Comparison of ENCODE assay signal across 39 mouse cellular contexts in the genomic region with DNA sequence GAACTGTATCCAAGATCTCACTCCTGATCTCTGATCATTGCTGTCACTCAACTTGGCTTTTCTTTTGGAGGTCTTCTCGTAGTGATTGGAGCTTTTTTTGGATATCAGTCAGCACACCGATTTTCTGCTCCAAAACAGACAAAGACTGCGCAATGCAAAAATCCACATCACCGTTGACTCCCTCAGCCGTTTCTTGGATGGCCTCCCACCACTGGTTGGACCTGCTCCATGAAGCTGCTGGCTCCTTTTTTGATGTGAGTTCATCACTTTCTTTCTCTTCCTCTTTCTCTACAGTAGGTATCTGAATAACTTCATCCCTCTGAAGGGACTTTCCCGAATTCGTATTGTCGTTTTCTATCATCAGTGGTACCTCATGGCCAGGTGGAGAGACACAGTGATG. TPM values are rescaled to one million over a fixed set of nuclear protein-coding genes. Genes with fewer than 3 reads are reported as not detected.
DNase-seq lines count a peak whose midpoint lies in the region; ATAC-seq and TF ChIP-seq lines count a peak whose summit lies in the region.
"Had no signal": no experiment of that assay in that cellular context is flagged by ENCODE, and none has a peak within 500 bp of the region (broad histone marks: within the 10 kb centered on the region; RNA-seq: fewer than 3 reads in every experiment).

No protein-coding gene starts in this region.

- WGBS in hindbrain, postnatal 0 days = 78% methylated on average over 8 of the region's 8 CpGs
- 95% methylated on average over 8 of the region's 8 CpGs for WGBS in hindbrain, embryonic 12.5 days

- H3K4me3 ChIP-seq in hindbrain, postnatal 0 days (ENCODE audit: low read length) = no peak overlapping the region
- no peak overlapping the region for H3K4me3 ChIP-seq in hindbrain, embryonic 12.5 days
- H3K4me3 ChIP-seq: forebrain, embryonic 12.5 days; midbrain, embryonic 12.5 days; myocyte; neural tube, embryonic 12.5 days; stomach, embryonic 15.5 days had no signal

- ATAC-seq in hindbrain, postnatal 0 days = no peak
- ATAC-seq in hindbrain, embryonic 12.5 days (ENCODE audit: low FRiP score) = no peak
- ATAC-seq in erythroblast, adult 5-6 weeks (replicated peaks; ENCODE audit: low FRiP score, poor library complexity, severe bottlenecking) = no peak
- ATAC-seq: forebrain, postnatal 0 days; intestine, embryonic 16.5 days had no signal

- H3K27me3 ChIP-seq in hindbrain, postnatal 0 days (ENCODE audit: insufficient read depth, low read length) = no peaks in the 10 kb centered on the region
- no peaks in the 10 kb centered on the region for H3K27me3 ChIP-seq in hindbrain, embryonic 12.5 days
- H3K27me3 ChIP-seq: forebrain, embryonic 12.5 days; midbrain, embryonic 12.5 days; neural tube, embryonic 12.5 days; stomach, embryonic 15.5 days had no signal

- no peak overlapping the region for H3K27ac ChIP-seq in hindbrain, postnatal 0 days
- H3K27ac ChIP-seq in hindbrain, embryonic 12.5 days = no peak overlapping the region
- H3K27ac ChIP-seq: forebrain, embryonic 12.5 days; liver, embryonic 14.5 days; midbrain, embryonic 12.5 days; neural tube, embryonic 12.5 days; stomach, embryonic 15.5 days had no signal

- TF ChIP-seq CTCF in hindbrain, postnatal 0 days (IDR thresholded peaks at IDR 0.05; ENCODE audit: low read depth) = no peak

- H3K9ac ChIP-seq in hindbrain, postnatal 0 days (replicated peaks; ENCODE audit: low read length) = no peak overlapping the region
- no peak overlapping the region for H3K9ac ChIP-seq in hindbrain, embryonic 12.5 days
- H3K9ac ChIP-seq: forebrain, embryonic 12.5 days; forebrain, postnatal 0 days; liver, embryonic 14.5 days; midbrain, embryonic 12.5 days; neural tube, embryonic 12.5 days; stomach, embryonic 15.5 days had no signal

- H3K9me3 ChIP-seq in hindbrain, postnatal 0 days (ENCODE audit: low read length) = peaks cover 2% of the 10 kb centered on the region; the same call in 1 of the 2 replicates
- no peaks in the 10 kb centered on the region for H3K9me3 ChIP-seq in hindbrain, embryonic 12.5 days (replicated peaks)
- H3K9me3 ChIP-seq: forebrain, embryonic 12.5 days; midbrain, embryonic 12.5 days; stomach, embryonic 15.5 days had no signal

- H3K36me3 ChIP-seq in hindbrain, postnatal 0 days (ENCODE audit: insufficient read depth, low read length) = no peaks in the 10 kb centered on the region
- no peaks in the 10 kb centered on the region for H3K36me3 ChIP-seq in hindbrain, embryonic 12.5 days
- H3K36me3 ChIP-seq: forebrain, embryonic 12.5 days; G1E; midbrain, embryonic 12.5 days; neural tube, embryonic 12.5 days; stomach, embryonic 15.5 days had no signal

- DNase-seq in adrenal gland, postnatal 10 days = peak; percentile 20
- no peak for DNase-seq in adrenal gland, postnatal 36 days
- peak; percentile 16 for DNase-seq in gastrocnemius, postnatal 10 days
- DNase-seq in gastrocnemius, postnatal 25 days = no peak
- peak; percentile 7 for DNase-seq in hindbrain, postnatal 0 days (ENCODE audit: low spot score)
- peak; percentile 43 for DNase-seq in Muller cell, postnatal 12 days (ENCODE audit: inconsistent ontology term)
- DNase-seq: cerebellum, adult 9-11 months; forebrain, postnatal 0 days; kidney, adult 9 months; kidney, postnatal 10 days; layer of hippocampus, postnatal 36 days; liver; lung, adult 2 months; lung, postnatal 10 days; right cerebral cortex, postnatal 25 days; thymus, adult 18-20 months; thymus, postnatal 25 days had no signal

- H3K4me1 ChIP-seq in hindbrain, postnatal 0 days (ENCODE audit: insufficient read depth, low read length) = no peaks in the 10 kb centered on the region
- H3K4me1 ChIP-seq in hindbrain, embryonic 12.5 days = no peaks in the 10 kb centered on the region
- H3K4me1 ChIP-seq: forebrain, embryonic 12.5 days; midbrain, embryonic 12.5 days; neural tube, embryonic 12.5 days; stomach, embryonic 15.5 days had no signal

- H3K4me2 ChIP-seq in hindbrain, postnatal 0 days (ENCODE audit: low read depth, low read length) = no peak overlapping the region
- H3K4me2 ChIP-seq in hindbrain, embryonic 12.5 days (replicated peaks) = no peak overlapping the region
- H3K4me2 ChIP-seq: forebrain, embryonic 12.5 days; heart, embryonic 11.5 days; midbrain, embryonic 12.5 days; neural tube, embryonic 12.5 days; stomach, embryonic 15.5 days had no signal

RNA-seq across cellular contexts. Expression of a gene that starts 2.0 kb away (rescaled TPM):
- total RNA-seq in adrenal gland, postnatal 10 days (2021) = not detected
- total RNA-seq in adrenal gland, postnatal 36 days (2021) = not detected
- total RNA-seq in gastrocnemius, postnatal 10 days (2021) = not detected
- total RNA-seq in gastrocnemius, postnatal 25 days (2021) = not detected
- not detected in 2 replicates for total RNA-seq in hindbrain, postnatal 0 days (2014; rRNA removed)
- polyA plus RNA-seq in hindbrain, postnatal 0 days (2015; fragmentation: Nextera tagmentation; extraction: Ambion mirVana) = not detected in 2 replicates
- not detected in 2 replicates for polyA plus RNA-seq in hindbrain, embryonic 12.5 days (2016; fragmentation: Nextera tagmentation; extraction: Ambion mirVana)
- total RNA-seq in erythroblast, adult 5-6 weeks (2015; ENCODE audit: low replicate concordance) = not detected in 2 replicates
- total RNA-seq in erythroblast, adult 5-6 weeks (2017; ENCODE audit: low replicate concordance) = not detected in 2 replicates
- total RNA-seq: forebrain, postnatal 0 days; granulocyte monocyte progenitor cell, adult 5-6 weeks; layer of hippocampus, postnatal 36 days; left cerebral cortex, postnatal 10 days; megakaryocyte progenitor cell, adult 5-6 weeks; midbrain, postnatal 0 days had no signal
- polyA plus RNA-seq: C2C12; cortical plate, adult 2 months; embryonic facial prominence, embryonic 14.5 days; forebrain, embryonic 12.5 days; forebrain, postnatal 0 days; G1E; heart, embryonic 11.5 days; heart, embryonic 16.5 days; hindbrain, embryonic 11.5 days; intestine, embryonic 16.5 days; large intestine, adult 2 months; limb, embryonic 11.5 days; liver, embryonic 14.5 days; lung, adult 2 months; midbrain, embryonic 12.5 days; midbrain, postnatal 0 days; myocyte; neural tube, embryonic 12.5 days; stomach, embryonic 15.5 days had no signal

Comparison
In these comparisons a context has a peak if more than half of its experiments do, and no peak if none do; other contexts are left out.
1. DNase-seq: peak in adrenal gland, postnatal 10 days (single experiment), gastrocnemius, postnatal 10 days (single experiment), hindbrain, postnatal 0 days (single experiment) and Muller cell, postnatal 12 days (single experiment); none in adrenal gland, postnatal 36 days (0 of 2) and gastrocnemius, postnatal 25 days (single experiment).